Mouse (Mus musculus): Measurements from ENCODE around the gene C1qtnf1.
"Not testable (repeated sequence)": the region's sequence is repeated elsewhere in the genome, so short reads cannot be mapped to it uniquely, and the experiment has no call there.

Gene C1qtnf1

DNA sequence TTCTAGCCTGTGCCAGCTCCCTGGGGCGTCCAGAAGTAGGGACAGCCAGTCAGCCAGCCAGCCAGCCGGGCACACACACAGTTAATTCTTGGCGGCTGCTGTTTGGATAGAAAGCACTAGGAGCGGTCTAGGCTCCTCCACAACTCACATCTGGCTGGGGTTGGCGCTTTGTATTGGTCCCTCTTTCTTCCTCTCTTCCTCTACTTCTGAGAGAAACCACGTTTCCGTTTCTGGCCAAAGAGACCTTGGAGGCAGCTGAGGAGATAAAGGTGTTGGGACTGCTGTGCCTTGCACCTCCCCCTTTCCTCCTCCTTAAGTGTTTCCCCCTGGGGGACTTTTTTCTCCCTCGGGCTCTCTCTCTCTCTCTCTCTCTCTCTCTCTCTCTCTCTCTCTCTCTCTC, at the start of gene C1qtnf1:
C1qtnf1 (plus strand) TSS at position 218 of the 400 bp plus-strand sequence.
- DNase-seq (ENCODE audit: low spot score in 2 of 2), result no peak

DNA sequence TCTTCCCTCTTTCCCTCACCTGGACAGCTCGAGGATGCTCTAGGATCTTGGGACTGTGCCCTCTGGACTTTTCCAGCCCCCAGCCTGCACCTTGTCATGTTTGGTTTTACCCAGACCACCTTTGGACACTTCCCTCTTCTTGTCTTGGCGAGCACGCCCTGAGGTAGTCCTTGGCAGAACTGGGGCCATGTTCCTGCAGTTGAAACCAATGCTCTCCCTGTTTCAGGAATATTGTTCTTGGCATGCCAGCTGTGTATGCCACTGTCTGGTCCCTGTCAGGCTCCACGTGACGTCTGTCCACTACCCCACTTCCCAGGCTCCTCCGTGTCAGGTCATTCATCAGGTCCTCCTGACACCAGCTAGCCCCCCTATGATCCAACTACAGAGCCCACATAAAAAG, 49.3 kb upstream of the C1qtnf1 start:
- DNase-seq (ENCODE audit: low spot score in 2 of 2), result no peak

DNA sequence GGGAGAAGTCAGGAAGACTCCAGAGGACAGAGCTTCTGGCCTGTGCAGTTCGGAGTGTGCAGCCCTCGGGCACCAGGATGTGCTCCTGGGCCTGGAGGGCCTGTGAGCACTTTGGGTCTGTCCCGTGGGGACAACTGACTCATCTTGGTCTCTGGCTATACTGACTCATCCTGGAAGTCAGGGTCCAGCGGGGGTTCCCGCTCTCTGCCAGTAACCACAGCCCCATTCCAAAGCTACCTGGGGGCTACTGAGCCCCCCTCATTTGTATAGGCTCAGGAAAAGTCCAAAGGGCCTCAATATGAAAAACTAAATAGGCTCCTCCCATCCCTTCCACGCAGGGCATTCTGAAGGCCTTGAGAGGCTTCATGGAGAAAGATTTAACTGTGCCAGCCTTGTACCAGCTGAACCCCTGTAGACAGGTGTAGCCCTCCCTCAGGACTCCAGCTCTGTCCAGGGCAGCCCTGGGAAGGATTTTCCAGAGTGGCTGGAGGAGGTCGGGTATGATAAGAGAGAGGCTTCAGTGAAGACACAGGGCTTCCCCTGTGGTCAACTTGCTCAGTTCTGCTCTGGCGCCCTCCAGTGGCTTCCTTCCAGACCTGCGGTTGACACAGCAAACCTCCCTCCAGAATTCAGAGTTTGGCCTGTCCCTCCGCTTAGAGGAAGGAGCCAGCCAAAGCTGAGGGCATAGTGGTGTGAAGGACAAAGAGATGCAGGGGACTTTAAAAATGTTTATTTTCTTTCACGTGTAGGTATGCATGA, 48.6 kb upstream of the C1qtnf1 start:
- DNase-seq (ENCODE audit: low spot score in 2 of 2), result peak; percentile 60 to 80

DNA sequence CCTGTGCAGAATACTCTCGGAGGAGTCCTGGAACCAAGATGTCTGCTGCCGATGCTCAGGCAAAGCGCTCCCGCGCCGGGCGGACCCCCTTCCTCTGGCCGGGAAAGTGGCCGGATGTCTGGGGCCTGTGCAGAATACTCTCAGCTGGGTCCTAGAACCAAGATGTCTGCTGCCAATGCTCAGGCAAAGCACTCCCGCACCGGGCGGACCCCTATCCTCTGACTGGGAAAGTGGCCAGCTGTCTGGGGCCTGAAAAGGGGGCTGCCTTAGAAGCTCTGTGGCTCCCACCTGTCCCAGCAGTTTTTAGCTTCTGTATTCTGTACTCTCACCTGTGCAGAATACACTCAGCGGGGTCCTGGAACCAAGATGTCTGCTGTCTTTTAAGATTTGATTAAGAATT, 40.2 kb upstream of the C1qtnf1 start:
- not testable (repeated sequence) for DNase-seq (ENCODE audit: low spot score in 2 of 2)

DNA sequence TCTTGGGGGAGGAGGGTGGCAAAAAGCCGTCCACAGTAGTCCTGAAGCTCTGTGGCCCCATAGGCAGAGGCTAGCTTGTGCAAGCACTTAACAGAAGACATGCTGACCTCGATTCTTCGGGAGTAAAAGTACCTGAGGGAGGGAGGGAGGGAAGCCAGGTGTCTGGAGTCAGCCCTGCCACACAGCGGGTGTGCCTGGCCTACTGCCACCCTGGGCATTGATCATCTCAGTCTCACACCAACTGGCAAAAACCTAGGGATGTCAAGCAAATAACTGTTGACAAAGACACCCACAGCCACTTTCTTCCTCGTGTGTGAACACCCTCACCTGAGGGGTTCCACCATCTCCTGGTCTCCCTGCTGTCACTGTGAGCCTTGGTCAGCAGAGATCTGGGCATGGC, 34.0 kb upstream of the C1qtnf1 start:
- no peak for DNase-seq (ENCODE audit: low spot score in 2 of 2)

DNA sequence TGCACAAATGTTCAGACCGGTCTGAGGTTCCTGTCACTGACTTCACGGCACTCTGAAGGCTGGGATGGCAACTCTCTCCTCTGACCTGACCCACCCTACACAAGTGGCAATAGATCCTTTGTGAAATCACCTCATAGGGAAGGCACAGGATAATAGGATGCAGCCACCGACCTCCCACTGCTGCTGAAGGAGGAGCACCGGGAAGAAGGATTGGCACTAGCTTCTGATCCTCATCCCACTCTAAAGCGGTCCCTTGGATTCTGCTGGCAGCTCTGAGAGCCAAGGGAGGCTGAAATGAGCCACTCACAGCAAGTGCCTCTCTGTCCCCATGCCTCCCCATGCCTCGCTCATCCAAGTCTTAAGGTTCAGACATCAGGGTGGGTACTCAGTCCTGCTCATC, 33.5 kb upstream of the C1qtnf1 start:
- no peak for DNase-seq (ENCODE audit: low spot score in 2 of 2)

DNA sequence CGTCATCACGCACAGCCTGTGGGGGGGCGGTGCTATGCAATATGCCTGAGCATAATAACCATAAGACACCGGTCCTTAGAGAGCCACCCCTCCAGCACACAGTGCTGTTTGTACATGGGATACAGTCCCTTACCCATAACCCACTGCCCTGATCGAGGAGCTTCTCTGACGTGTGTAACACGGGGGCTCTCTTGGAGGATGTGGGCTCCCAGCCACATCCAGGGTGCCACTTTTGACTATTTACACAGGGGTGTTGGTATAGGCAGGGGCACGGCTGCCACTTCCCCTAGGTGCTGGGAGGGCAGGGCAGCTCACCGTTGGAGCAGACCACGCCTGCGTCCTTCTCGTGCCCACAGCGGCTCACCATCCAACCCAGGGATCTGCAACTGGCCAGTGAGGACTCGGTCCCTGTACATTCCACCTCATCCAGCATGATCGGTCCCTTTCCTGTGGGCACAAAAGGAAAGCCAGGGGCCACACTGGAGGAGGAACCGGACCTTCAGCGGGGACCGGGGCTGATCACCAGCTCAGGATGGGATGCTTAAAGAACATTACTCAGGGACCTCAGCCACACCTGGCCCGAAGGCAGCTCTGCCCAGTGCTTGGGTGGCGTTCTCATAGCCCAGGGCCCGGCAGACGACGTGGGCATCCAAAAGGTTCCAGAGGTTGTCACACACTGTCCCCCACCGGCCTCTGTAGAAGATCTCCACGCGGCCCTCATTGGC, 30.0 kb upstream of the C1qtnf1 start:
- no peak for DNase-seq (ENCODE audit: low spot score in 2 of 2)

DNA sequence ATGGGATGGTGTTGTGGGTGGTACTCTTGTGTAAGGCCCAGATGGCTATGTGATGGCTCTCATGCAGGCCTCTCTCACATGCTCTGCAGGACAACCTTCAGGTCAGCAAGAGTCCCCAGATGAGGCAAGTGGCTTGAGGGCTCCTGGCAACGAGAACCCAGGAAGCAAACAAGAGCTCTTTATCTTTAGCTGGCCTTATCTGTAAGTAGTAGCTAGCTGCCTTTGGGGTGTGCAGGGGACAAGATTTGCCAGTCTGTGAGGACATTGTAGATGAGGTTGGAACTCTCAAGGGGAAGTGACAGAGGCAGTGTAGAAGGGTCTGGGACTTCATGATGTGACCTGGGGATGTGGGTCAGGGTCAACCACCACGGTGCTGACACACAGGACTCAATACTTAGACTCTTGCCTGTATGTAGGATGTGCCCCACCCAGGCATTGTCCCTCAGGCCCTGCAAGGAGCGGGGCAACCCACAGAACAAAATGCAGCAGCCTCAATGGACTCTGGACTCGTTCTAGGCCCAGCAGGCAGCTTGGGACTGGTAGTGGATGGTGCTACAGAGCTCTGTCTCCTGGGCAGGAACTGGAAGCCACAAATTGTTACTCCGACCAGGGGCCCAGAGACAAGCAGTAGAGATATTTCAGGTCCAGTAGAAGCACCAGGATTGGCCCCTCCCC, 28.0 kb upstream of the C1qtnf1 start:
- no peak for DNase-seq (ENCODE audit: low spot score in 2 of 2)

DNA sequence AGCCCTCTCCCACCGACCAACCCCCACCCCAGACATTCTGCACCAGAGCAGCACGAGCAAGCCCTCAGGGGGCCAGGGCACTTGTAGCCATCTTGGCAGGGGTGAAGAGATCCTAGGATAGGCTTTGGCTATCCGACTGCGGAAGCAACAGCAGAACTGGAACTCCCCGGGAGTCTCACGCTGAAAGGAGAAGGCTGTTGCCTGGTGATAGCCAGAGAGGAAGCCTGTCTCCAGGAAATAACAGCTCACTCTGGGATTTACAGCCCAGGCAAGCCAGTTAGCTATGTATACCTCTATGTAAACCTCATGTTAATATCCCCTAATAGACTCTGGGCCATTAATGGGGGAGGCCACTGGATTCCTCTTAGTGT, 27.5 kb upstream of the C1qtnf1 start:
- no peak for DNase-seq (ENCODE audit: low spot score in 2 of 2)

DNA sequence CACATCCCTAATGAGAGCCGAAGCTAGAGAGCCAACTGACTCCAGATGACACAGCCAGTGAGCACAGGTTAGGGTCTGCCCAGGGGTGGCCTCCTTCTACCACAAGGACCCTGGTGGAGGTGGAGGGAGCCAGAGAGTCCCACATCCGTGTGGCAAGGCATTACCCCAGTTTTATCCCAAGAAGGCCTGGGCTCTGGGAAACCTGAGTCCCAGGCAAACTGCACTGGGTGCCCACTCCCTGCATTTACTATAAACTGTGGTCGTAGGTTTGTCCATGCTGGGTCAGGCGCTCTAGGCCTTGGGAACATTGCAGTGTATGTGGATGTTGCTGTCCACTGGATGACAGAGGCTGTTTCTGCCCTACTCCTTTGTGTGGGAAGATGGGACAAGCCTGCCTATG, 26.8 kb upstream of the C1qtnf1 start:
- DNase-seq (ENCODE audit: low spot score in 2 of 2), result no peak

DNA sequence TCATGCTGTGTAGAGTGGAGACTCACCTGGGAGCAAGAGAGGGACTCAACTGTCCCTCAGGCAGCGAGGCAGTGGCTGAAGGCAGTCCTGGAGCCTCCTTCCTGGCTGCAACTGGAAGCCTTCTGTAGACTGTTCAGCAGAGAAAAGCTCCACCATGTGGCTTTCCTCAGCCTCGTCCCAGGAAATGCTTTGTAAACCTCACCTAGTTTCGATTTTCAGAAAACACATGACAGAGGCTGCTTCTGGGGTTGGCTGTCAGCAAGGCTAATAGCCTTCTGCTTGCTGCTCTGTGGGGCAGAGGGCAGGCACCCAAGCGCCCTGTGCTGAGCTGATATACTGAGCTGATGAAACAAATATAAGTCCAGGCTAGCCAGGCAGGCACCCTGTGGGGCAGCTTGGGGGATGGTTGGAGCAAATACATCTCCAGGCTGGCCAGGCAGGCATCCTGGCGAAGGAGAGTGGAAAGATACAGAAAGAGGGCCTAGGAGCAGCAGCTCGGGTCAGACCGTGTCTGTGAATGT, 26.2 kb upstream of the C1qtnf1 start, which contains the start of gene Lgals3bp:
Lgals3bp (minus strand) TSS at position 333 of the 521 bp plus-strand sequence.
- no peak for DNase-seq (ENCODE audit: low spot score in 2 of 2)

DNA sequence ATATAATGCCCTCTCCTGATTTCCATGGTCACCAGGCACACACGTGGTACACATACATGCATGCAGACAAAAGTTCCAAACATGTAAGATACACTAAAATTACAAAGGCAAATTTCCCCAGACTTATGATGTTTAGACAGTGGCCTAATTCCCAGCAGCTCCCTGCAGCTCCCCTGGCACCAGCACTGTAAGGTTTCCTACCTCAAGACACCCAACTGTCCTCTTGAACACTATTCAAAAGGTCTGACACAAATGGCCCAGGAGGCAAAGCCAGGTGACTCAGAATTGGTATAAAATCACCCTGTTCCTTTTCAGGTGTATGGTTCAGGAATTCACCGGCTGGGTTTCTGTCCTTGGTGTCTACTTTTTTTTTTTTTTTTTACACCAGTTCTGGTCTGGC, 24.8 kb upstream of the C1qtnf1 start:
- no peak for DNase-seq (ENCODE audit: low spot score in 2 of 2)

DNA sequence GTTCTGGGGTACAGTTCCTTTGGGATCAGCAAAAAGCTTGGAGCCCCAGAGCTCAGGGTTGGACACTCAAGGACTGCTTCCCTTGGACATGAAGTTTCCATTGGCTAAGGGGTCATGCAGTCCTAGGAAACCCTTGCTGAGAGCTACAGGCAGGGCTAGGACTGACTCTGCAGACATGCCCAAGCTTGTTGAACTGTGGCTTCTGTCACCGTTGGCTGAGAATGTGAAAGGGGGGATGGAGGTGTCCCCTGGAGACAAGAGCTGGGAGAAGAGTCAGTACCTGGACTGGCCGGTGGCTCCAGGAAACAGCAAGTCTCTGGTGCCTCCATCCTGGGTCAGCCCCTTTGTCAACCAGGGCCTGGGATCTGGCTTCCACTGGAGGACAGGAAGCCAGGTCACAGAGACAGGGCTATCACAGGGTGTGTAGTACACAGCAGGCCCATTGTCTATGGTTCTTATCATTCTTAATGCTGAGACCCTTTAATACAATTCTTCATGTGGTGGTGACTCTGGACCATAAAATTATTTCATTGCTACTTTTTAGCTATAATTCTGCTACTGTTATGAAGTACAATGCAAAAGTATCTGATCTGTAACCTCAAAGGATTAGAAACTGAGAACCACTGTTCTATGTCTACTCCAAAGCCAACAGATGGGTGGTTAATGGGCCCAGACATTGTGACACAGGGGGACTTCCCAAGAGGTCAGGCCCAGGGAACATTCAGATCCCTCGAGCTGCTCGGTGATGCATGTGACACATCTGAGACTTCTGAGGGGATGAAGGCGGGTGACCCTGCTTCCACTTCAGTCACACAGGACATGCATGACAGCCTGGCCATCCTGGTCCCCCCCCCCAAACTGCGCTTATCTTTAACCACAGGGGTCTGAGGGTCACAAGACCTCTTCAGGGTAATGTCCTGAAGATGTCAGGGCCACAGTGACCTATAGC, 23.8 kb upstream of the C1qtnf1 start:
- DNase-seq (ENCODE audit: low spot score in 2 of 2), result no peak

DNA sequence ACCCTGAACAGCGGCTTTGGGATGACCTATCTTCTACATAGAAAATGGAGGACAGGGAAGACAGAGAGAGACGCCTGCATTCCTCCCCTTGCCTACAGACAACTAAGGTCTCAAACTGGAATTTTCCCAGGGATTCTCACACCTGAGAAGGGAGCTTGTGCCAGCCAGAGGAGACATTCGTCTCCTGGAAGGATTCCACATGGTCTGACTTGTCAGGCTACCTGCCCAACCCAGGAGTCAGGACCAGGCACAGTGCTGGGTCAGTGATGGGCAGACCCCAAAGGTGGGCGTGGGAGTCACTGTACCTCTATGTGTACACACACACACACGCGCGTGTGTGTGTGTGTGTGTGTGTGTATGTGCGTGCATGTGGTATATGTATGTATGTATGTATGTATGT, 22.7 kb upstream of the C1qtnf1 start:
- DNase-seq (ENCODE audit: low spot score in 2 of 2), result no peak

DNA sequence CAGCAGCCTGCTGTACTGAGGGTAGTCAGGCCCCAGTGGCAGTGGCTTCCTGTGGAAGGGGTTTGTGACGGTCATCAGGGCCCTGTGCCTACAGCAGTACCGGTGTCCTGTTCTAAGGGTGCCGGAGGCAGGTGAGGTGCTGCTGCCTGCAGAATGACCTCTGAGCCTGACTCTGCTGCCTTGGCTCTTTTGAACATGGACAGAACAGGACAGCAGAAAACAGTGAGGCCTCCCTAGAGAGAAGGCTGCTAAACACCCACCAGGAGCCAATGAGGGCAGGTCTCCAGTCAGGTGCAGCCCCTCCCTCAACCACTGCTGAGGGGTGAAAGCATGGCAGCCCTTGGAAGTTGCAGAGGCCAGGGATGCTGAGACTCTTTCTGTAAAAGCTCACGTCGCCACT, 21.5 kb upstream of the C1qtnf1 start:
- no peak for DNase-seq (ENCODE audit: low spot score in 2 of 2)

DNA sequence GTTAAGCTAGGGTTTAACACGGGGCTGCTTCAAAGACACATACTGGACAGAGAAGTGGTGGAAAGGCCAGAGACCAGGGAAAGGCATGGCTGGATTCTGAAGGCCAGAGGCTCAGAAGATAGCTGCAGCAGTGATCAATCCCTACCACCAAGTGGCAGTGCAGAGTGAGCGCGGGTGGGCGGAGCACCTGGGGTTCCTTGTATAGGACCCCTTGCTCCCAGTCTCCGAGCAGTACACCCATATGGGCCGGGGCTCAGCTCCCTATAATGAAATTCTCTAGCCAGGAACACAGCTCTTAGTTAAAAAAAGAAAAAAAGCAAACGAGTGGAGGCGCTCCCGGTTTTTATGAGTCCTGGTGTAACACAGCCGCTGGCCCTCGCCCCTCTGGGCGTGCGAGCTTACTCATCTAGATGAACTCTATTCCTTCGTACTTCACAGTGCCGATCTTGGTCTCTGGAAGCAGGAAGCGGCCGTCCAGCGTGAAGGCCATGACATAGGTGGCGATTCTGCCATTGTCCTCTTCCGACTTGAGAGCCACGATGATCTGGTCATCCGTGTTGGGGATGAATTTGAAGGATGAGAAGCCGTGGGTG, 20.6 kb upstream of the C1qtnf1 start:
- no peak for DNase-seq (ENCODE audit: low spot score in 2 of 2)

DNA sequence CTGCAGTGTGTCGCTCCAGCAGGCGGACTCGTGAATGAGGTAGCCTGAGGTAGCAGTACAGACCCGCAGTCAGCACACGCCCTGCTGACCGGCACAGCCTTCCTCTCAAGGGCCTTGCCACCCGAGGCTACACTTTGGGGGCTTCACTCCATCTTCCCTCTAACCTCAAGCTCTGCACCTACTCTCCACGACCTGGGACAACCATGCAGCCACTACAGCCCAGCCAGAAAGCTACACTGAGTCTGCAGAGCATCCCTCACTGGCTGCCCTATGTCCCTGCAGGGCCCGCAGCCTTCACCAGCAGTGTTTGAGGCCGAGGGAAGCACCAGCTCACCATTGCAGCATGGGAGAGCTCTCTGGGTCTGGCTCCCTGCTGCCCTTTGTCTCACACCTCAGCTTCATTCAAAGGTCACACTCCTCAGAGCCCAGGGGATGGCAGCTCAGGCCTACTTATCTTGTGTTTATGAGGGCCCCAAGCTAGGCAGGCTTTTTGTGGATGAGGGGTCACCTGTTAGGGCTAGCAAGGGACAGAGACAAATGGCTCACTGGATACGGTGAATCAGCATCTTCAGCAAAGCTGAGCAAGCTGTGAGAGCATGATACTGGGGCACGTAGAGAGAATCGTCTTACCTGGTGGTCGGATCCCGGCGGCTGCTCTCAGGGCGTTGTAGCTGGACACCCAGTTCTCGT, 19.8 kb upstream of the C1qtnf1 start:
- DNase-seq (ENCODE audit: low spot score in 2 of 2), result no peak

DNA sequence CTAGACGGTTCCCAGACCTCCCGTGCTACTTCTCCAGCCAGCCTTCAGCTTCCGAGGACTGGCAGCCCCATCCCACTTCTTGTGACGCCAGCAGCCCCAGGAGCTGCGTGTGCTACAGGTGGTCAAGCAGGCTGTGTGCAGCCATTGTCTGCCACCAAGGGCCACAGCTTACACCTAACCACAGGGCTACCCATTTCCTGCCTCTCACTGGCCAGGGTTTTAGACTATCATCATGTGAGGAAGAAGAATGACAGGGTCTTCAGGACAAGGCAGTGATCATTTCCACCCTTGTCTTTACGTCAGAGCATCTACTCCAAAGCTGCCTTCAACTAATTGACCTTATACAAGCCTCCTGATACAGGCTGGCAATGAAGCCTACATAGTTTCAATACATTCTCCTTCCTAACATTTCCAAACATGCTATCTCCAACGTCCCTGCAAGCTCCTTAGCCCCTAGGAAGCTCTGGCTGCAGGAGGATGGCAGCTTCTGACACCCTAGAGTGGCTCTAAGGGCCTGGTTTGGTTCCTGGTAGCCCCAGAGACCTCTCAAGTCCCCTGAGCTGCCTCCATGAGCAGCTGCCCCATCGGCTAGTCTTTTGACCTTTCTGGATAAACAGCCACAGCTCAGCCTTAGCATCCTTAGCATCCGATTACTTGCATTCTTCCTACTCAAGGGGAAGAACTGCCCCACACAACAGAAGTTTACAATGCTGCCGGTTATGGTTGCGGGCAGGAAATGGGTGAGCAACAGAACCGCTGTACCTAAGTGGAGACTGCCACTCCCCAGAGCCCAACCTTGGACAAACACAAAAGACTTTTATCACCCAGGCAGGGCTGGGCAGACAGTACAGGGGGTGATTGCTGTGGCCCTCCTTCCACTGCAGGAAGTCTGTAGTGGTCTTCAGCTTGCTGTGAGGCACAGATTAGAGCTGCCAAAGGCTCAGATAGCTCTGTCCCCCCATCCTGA, 18.6 kb upstream of the C1qtnf1 start:
- no peak for DNase-seq (ENCODE audit: low spot score in 2 of 2)

DNA sequence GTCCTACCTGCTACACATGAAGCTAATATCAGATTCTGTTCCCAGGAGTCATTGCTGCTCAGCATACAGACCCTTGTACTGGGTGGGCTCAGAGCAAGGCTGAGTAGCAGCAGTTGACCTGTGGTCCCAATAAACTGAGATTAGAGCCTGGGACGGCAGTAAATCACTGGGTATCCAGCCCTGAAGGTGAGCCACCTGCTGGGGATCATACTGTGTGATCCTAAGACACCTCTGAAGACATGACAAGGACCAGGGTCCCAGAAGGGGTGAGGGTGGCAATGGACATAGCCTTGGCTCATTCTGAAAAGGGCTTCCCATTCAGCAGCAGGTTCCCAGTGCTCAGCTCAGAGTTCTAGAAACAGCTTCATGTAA, 17.9 kb upstream of the C1qtnf1 start:
- DNase-seq (ENCODE audit: low spot score in 2 of 2), result no peak

Measured in frontal cortex, postnatal 14 days (tissue).